Comparison of ENCODE assay signal across 7 mouse cellular contexts in genomic region chr6:82916459-82916858, GRCm38 (mm10). TPM values are rescaled to one million over a fixed set of nuclear protein-coding genes. Genes with fewer than 3 reads are reported as not detected.
"Had no signal": no experiment of that assay in that cellular context is flagged by ENCODE, and none has a peak within 500 bp of the region (broad histone marks: within the 10 kb centered on the region; RNA-seq: fewer than 3 reads in every experiment).

No protein-coding gene starts in this region.

- H3K4me3 ChIP-seq: left cerebral cortex, adult 2 months; liver, embryonic 13.5 days had no signal

- H3K27ac ChIP-seq: left cerebral cortex, adult 2 months; liver, embryonic 13.5 days had no signal

- H3K36me3 ChIP-seq: liver, embryonic 13.5 days had no signal

- H3K4me2 ChIP-seq: liver, embryonic 13.5 days; midbrain, embryonic 11.5 days had no signal

- H3K9ac ChIP-seq: liver, embryonic 13.5 days had no signal

- H3K9me3 ChIP-seq: liver, embryonic 13.5 days had no signal

- H3K4me1 ChIP-seq: liver, embryonic 13.5 days had no signal

RNA-seq across cellular contexts. Expression of gene Sema4f, which starts 23.1 kb away (rescaled TPM):
- polyA plus RNA-seq: liver, adult 2 months had no signal

RNA-seq across cellular contexts. Expression of gene M1ap, which starts 30.2 kb away (rescaled TPM):
- polyA plus RNA-seq: midbrain, postnatal 0 days; neural tube, embryonic 11.5 days; neural tube, embryonic 14.5 days had no signal
